Mouse (Mus musculus) heart, adult 11 months (tissue): ENCODE measurements at regions not wholly inside any gene's neighbourhood (a gene's known extent, or its start where the extent isn't known, plus 50 kb on each side); places are given as distances from the start of the nearest gene placed in this dataset.

Experiments used
- DNase-seq: peaks from one replicate; pipeline ENCODE4 v3.0.0; 2022

DNA sequence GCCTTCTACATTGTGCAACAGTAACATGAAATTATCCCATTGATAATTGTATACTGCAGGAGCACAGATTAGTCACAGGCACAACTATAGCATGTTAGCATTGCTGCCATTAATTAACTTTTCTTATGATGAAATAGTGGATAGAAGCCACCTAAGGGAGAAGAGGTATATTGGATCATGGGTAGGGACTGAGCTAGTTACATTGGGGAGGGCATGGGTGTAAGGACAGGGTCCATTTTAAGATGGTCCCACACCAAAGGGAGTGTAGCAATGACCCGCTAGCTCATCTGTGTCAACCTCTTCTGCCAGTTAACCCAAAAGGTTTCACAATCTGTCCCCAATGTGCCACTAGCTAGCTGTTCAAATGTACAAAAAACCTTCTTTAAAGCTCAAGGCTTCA, 450.3 kb upstream of the Marcks start:
- no peak for DNase-seq

- DNase-seq, result no peak
These were observed 432.5 kb upstream of the Marcks start for GRCm38 (mm10) chr10:37571171-37571570.

- DNase-seq, result no peak
These were observed 423.0 kb upstream of the Marcks start for GRCm38 (mm10) chr10:37561705-37562104.

GRCm38 (mm10) chr10:37549446-37549845, 410.7 kb upstream of the Marcks start:
- DNase-seq, result no peak

GRCm38 (mm10) chr10:37540703-37541102, 402.0 kb upstream of the Marcks start:
- DNase-seq, result no peak

GRCm38 (mm10) chr10:37505966-37506615, 367.4 kb upstream of the Marcks start:
- DNase-seq, result no peak

- DNase-seq, result no peak
These were observed 365.7 kb upstream of the Marcks start for GRCm38 (mm10) chr10:37504468-37504867.

DNA sequence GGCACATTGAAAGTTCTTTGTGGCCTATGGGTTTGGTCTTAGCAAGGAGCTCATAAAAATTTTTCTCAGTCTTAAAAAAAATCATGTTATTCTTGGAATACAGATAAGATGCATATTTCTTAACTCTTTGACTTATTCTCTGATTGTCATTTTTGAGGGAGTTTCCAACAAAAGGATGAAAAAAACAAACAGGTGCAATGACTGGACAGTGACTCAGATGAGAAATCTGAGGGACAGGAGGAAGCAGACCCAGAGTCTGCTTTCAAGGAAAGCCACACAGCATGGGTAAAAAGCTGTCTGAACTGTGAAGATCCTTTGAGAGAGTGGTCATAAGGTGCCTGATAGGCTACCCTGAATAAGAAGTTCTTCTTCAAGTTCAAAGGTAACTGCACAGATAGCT, 363.8 kb upstream of the Marcks start:
- DNase-seq, result no peak

GRCm38 (mm10) chr10:37501043-37501442, 362.3 kb upstream of the Marcks start:
- DNase-seq, result no peak

- no peak for DNase-seq
These were observed 356.7 kb upstream of the Marcks start for GRCm38 (mm10) chr10:37495467-37495866.

DNA sequence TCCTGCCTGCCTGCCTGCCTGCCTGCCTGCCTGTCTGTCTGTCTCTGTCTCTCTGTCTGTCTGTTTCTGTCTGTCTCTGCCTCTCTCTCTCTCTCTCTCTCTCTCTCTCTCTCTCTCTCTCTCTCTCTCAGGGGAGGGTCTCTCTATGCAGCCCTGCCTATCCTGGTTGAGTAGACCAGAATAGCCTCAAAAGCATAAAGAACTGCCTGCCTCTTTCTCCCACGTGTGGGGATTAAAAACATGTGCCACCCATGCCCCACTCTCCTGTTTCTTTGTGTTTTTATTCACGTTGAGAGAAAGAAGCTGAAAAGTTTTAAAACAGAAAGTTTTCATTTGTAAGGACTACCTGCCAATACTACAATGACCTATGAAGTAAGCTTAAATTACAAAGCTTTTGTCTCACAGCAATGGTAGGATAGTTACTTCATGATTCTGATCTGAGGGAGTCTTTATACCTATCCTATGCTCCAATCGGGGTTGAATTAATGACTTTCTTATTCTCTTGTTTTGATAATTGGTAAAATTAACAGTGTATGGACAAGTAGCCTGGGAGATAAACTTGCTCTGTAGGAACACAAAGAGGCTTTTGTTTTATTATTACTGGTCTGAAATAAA, 355.9 kb upstream of the Marcks start:
- no peak for DNase-seq

DNA sequence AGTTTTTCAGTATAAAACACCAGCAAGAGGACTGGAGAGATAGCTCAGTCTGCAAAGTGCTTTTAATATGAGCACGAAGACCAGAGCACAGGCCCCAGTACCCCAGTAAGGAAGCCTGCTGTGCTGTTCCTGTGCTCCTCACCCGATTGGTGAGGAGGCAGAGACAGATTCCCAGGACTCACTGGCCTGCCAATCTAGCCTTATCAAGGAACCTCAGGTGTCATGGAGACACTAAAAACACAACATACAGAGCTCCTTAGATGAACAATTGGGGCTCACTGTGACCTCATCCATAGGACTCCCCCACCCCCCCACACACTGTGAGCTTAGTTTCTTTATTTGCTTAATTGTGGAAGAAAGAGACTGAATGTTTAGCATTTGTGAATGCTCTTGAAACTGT, 355.4 kb upstream of the Marcks start:
- DNase-seq, result no peak

DNA sequence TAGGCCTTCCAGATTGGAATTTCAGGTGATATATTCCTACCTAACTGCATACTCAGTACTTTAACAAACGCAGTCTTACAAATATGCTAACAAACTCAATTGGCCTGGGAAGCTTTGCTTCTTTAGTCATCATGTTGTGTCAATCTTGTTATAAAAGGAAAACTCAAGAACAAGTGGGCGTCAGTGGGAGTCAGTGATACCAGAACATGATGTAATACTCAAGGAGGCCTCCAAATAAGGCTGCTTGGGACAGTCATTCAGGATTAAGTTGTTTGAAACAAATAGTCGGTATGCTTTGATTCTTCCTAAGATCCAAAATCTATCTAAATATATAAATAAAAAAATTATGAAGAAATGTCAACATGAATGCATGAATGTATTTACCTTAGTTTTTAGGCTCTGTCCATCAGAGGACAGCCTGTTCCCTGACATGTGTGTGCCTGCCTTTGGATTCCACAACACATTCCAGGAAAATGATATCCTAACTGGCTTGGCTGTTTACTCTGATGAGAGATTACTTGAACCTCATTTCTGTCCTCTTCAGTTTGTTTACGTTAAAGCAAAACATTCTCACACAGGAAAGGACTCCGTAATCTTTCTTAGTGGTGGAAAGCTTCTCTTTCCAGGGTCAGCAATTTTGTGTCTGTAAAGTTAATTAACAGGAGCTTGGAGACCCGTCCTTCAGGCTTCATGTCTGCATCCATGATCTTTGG, 345.7 kb upstream of the Marcks start:
- DNase-seq, result peak; percentile 78

DNA sequence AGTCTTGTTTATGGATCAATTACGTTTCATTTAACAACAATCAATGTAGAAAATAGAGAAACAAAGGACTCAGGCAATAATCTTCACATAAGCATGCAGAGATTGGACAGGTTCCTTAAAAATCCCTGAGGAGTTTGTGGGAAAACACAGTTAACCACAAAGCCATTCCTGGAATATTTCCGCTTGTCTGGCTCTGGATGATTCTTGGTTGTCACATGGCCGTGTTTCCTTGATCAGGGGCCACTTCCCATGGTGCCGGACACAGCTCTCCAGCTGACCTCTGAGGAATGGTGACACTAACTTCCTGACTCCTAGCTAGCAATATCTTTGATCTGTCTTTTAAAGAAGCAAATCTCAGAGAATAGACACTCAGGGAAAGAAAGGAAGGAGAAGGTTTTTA, 344.8 kb upstream of the Marcks start:
- DNase-seq, result peak; percentile 97

DNA sequence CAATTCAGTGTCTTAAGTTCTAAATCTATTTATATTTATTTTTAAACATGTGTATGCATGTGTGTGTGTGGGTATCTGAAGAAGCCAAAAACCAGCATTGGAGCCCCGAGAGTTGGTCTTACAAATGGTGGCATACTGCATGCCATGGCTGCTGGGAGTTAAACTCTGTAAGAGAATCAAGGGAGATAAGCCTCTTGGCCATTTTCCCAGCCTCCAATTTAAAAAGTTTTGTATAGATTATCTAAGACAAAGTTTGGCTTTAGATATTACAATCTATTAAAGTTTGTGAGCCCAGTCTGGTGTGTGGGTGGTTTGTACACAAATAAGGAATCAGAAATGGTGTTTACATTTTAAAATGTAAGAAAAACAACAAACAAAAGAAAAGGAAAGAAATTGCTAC, 343.2 kb upstream of the Marcks start:
- no peak for DNase-seq

- no peak for DNase-seq
These were observed 341.6 kb upstream of the Marcks start for GRCm38 (mm10) chr10:37480331-37480730.

DNA sequence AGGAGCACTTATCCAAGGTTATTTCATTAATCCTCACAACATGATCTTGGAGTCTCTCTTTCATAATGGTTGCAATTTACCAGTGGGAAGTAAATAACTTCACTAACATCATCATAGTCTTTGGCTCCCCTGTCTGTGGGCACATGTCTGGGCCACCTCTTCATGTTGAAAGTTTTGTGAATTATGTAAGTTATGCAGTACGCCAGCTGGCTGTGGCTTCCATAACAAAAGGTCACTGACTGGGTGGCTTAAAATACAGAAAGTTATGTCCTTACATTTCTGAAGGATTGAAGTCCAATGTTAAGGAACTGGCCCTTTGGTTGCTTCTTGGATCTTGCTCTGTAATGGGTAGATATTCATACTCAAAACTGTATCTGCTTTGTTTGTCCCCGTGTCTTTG, 339.4 kb upstream of the Marcks start:
- peak; percentile 76 for DNase-seq

- no peak for DNase-seq
These were observed 334.4 kb upstream of the Marcks start for GRCm38 (mm10) chr10:37473086-37473485.

GRCm38 (mm10) chr10:37457384-37457783, 318.7 kb upstream of the Marcks start:
- no peak for DNase-seq

GRCm38 (mm10) chr10:37449894-37450293, 311.2 kb upstream of the Marcks start:
- no peak for DNase-seq

GRCm38 (mm10) chr10:37447333-37448204, 308.8 kb upstream of the Marcks start:
- DNase-seq, result peak; percentile 95

DNA sequence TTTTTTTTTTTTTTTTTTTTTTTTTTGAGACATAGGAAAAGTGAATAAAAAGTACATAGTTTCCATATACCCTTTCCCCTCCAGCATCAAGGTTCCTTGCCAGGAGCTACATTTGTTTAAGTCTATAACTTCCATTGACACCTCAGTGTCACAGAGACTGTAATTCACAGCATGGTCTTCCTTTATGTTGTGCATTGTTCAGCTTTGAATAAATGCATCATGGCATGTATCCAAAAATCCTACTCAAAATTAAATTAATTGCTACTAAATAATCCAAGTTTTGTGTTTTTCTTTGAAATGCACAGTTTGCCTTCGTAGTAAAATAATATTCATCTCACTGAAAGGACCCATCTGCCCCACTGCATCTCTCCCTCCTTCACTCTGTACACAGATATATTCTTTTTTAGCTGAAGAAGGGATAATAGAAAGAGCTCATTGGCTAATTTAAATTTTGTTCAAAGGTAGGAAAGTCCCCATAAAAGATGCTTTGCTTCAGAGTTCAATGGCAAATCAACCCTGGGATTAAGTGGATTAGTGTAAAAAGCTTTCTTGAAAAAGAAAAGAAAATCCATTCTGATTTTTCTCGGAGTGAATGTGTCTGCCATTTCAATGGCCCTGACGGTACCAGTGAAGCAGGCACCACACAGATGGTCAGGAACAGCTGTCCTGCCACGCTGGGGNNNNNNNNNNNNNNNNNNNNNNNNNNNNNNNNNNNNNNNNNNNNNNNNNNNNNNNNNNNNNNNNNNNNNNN, 301.3 kb upstream of the Marcks start:
- no peak for DNase-seq

- no peak for DNase-seq
These were observed 299.6 kb upstream of the Marcks start for GRCm38 (mm10) chr10:37438312-37438711.
